Mouse (Mus musculus) lung, postnatal 0 days (tissue): Measurements from ENCODE around the gene Slc2a8. TPM values are rescaled to one million over a fixed set of nuclear protein-coding genes. Genes with fewer than 3 reads are reported as not detected.

Source experiments
- ATAC-seq: fragments of 200-750 bp; cut with Nextera tagmentation; 2 replicates; pipeline ENCODE4 v1.8.0; 2017; ENCODE audit warnings: moderate library complexity
- DNase-seq: peaks from one replicate; pipeline ENCODE4 v3.0.0-alpha.2; 2016; ENCODE audit warnings: low spot score
- H3K27ac ChIP-seq: fragments of 300-500 bp; sonication (generic); 2 replicates; pipeline ENCODE4 v1.5.1; 2014; ENCODE audit warnings: antibody characterized with exemption, mild to moderate bottlenecking, low read length, mixed read lengths
- H3K27me3 ChIP-seq: fragments of 300-500 bp; sonication (generic); replicated peaks from 2 replicates; pipeline ENCODE4 v1.6.1; 2014; ENCODE audit warnings: low read length, mixed read lengths; ENCODE audit not compliant: insufficient read depth
- H3K36me3 ChIP-seq: fragments of 300-500 bp; sonication (generic); 2 replicates; pipeline ENCODE4 v1.6.1; 2014; ENCODE audit warnings: low read length, mixed read lengths; ENCODE audit not compliant: insufficient read depth
- H3K4me1 ChIP-seq: fragments of 300-500 bp; sonication (generic); 2 replicates; pipeline ENCODE4 v1.6.1; 2014; ENCODE audit warnings: antibody characterized with exemption, low read depth, low read length, mixed read lengths; ENCODE audit not compliant: insufficient read depth
- H3K4me2 ChIP-seq: fragments of 300-500 bp; sonication (generic); replicated peaks from 2 replicates; pipeline ENCODE4 v1.6.1; 2014; ENCODE audit warnings: low read depth, mild to moderate bottlenecking, low read length, moderate library complexity, mixed read lengths
- H3K4me3 ChIP-seq: fragments of 300-500 bp; sonication (generic); 2 replicates; pipeline ENCODE4 v1.5.1; 2014; ENCODE audit warnings: low read depth, low read length
- H3K9ac ChIP-seq: fragments of 300-500 bp; sonication (generic); replicated peaks from 2 replicates; pipeline ENCODE4 v1.6.1; 2014; ENCODE audit warnings: low read depth, mild to moderate bottlenecking
- H3K9me3 ChIP-seq: fragments of 300-500 bp; sonication (generic); 2 replicates; pipeline ENCODE4 v1.6.1; 2016; ENCODE audit warnings: low read length, mixed read lengths
- CTCF ChIP-seq: IDR thresholded peaks from 2 replicates; pipeline ENCODE4 v1.5.1; 2016; ENCODE audit warnings: antibody characterized with exemption, mild to moderate bottlenecking
- EP300 ChIP-seq: IDR thresholded peaks from 2 replicates; pipeline ENCODE4 v1.6.1; 2016; ENCODE audit warnings: antibody characterized with exemption, mild to moderate bottlenecking, control low read depth
- WGBS: fragments of 180-500 bp; shearing (Covaris S2); extraction: QIAGEN DNeasy Blood & Tissue Kit; methylation state at CpG from one replicate; pipeline ENCODE4 v1.1.7; 2014; 5-methylcytosine and 5-hydroxymethylcytosine counted together
- polyA plus RNA-seq: library from polyadenylated mRNA; unstranded; fragments of >200 nt; fragmentation: Nextera tagmentation; extraction: Ambion mirVana; gene quantifications from 2 replicates; pipeline ENCODE4 v1.2.1, GENCODE M21; 2015

The Slc2a8 gene
- polyA plus RNA-seq, 1 experiment from 2014 or later: 19.5 TPM

DNA sequence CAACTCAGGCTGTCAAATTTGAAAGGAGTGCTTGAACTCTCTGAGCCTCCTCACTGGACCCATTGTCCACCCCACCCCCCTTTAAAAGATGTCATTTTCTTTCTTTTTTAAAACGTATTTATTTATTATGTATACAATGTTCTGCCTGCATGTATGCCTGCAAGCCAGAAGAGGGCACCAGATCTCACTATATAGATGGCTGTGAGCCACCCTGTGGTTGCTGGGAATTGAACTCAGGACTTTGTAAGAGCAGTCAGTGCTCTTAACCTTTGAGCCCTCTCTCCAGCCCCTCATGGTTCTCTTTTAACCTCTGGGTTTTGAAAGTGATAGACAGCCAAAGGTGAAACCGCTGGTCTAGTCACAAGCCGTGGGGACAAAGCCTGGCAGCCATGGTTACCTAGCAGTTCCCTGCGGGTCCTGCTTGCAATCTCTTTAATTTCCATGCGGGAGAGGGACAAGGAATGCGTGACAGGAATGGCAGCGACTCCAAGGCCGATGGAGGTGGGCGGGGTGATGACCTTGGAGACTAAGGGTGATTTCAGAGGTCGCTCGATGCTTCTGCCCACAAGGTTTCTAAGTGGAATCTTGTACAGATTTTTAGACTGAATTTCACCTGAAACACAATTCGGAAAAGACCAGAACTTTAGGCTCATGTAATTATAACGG lies 8.4 kb upstream of the Slc2a8 start:
- no peaks in the 10 kb centered on the region for H3K4me1 ChIP-seq
- no peak overlapping the region for H3K4me3 ChIP-seq
- no peak overlapping the region for H3K27ac ChIP-seq
- H3K4me2 ChIP-seq: no peak overlapping the region
- WGBS: 62% methylated on average over 13 of the region's 13 CpGs
- H3K36me3 ChIP-seq: no peaks in the 10 kb centered on the region
- no peaks in the 10 kb centered on the region for H3K27me3 ChIP-seq
- no peaks in the 10 kb centered on the region for H3K9me3 ChIP-seq
- H3K9ac ChIP-seq: no peak overlapping the region
- ATAC-seq (no peak), DNase-seq (no peak)
- TF ChIP-seq CTCF (peak; percentile 72), EP300 (no peak)

GRCm38 (mm10) chr2:32989376-32989775 lies 7.5 kb upstream of the Slc2a8 start:
- 61% methylated on average over 3 of the region's 3 CpGs for WGBS
- Histone ChIP-seq H3K9me3 (no peaks in the 10 kb centered on the region), H3K4me1 (no peaks in the 10 kb centered on the region), H3K27me3 (no peaks in the 10 kb centered on the region), H3K36me3 (no peaks in the 10 kb centered on the region), H3K9ac (no peak overlapping the region), H3K4me3 (no peak overlapping the region), H3K27ac (no peak overlapping the region), H3K4me2 (no peak overlapping the region)
- DNase-seq (no peak), ATAC-seq (no peak)
- no peak for TF ChIP-seq CTCF
- TF ChIP-seq EP300: no peak

DNA sequence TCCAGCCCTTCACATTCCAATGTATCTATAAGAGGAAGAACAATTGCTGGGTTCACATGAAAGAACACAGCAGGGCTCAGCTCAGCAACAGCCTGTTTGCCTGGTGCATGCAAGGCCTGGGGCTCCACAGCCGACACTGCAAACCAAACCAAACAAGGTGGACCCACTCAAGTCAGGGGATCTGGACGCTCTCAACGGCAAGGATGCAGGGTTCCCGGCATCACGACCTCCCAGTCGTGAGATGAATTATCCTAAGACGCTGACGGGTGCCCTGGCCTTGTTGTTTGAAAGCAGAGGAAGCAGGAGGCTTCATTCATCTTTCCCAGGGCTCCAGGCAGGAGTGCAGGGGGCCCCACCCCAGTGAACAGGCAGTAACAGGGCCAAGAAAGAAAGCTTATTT lies 4.0 kb upstream of the Slc2a8 start:
- Histone ChIP-seq H3K4me3 (no peak overlapping the region), H3K9ac (no peak overlapping the region), H3K36me3 (no peaks in the 10 kb centered on the region), H3K4me1 (peaks cover 6% of the 10 kb centered on the region; the same call in 1 of the 2 replicates), H3K9me3 (no peaks in the 10 kb centered on the region), H3K27me3 (no peaks in the 10 kb centered on the region), H3K4me2 (no peak overlapping the region), H3K27ac (no peak overlapping the region)
- ATAC-seq: no peak
- WGBS: 31% methylated on average over 8 of the region's 8 CpGs
- TF ChIP-seq CTCF (no peak), EP300 (no peak)
- DNase-seq: no peak

- WGBS: 45% methylated on average over 6 of the region's 6 CpGs
- H3K4me2 ChIP-seq: no peak overlapping the region
- no peak overlapping the region for H3K27ac ChIP-seq
- H3K4me3 ChIP-seq: no peak overlapping the region
- ATAC-seq: no peak
- no peaks in the 10 kb centered on the region for H3K36me3 ChIP-seq
- peaks cover 8% of the 10 kb centered on the region; the same call in 1 of the 2 replicates for H3K4me1 ChIP-seq
- DNase-seq: no peak
- no peaks in the 10 kb centered on the region for H3K27me3 ChIP-seq
- TF ChIP-seq CTCF (no peak), EP300 (no peak)
- no peak overlapping the region for H3K9ac ChIP-seq
- H3K9me3 ChIP-seq: no peaks in the 10 kb centered on the region
Measured at GRCm38 (mm10) chr2:32983617-32984016, 1.7 kb upstream of the Slc2a8 start.

GRCm38 (mm10) chr2:32982700-32983099 lies 817 bp upstream of the Slc2a8 start:
- H3K36me3 ChIP-seq: no peaks in the 10 kb centered on the region
- peak overlapping the region; percentile 71; the same call in 1 of the 2 replicates for H3K4me3 ChIP-seq
- ATAC-seq (no peak), DNase-seq (peak; percentile 38)
- peaks cover 8% of the 10 kb centered on the region; the same call in 1 of the 2 replicates for H3K4me1 ChIP-seq
- H3K27me3 ChIP-seq: no peaks in the 10 kb centered on the region
- no peak overlapping the region for H3K9ac ChIP-seq
- no peaks in the 10 kb centered on the region for H3K9me3 ChIP-seq
- no peak overlapping the region for H3K27ac ChIP-seq
- WGBS: 2% methylated on average over 4 of the region's 4 CpGs
- peak overlapping the region; percentile 100 for H3K4me2 ChIP-seq
- TF ChIP-seq EP300 (no peak), CTCF (peak; percentile 23)

DNA sequence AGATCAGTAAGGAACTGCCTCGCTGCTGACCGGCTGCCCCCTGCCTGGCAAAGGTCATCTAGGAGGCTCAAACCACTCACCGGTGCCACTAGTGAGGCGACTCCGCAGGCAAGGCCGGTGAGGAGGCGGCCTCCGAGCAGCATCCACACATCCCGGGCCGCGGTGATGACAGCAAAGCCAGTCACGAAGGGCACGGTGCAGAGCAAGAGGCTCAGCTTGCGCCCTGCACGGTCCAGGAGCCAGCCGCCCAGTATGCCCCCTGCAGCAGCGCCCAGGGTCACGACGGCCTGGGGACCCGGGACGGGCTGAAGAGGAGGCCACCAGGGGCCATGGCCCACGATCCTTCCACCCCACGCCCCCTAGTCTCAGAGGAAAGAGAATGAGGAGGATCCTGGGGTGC lies 602 bp downstream of the Slc2a8 start:
- Histone ChIP-seq H3K4me3 (peak overlapping the region; percentile 71), H3K27me3 (no peaks in the 10 kb centered on the region), H3K27ac (no peak overlapping the region), H3K4me1 (peaks cover 8% of the 10 kb centered on the region; the same call in 1 of the 2 replicates), H3K4me2 (peak overlapping the region; percentile 100), H3K9me3 (no peaks in the 10 kb centered on the region), H3K36me3 (no peaks in the 10 kb centered on the region), H3K9ac (peak overlapping the region; percentile 58)
- WGBS: under 1% methylated on average over 20 of the region's 23 CpGs
- peak; percentile 23 for ATAC-seq
- DNase-seq: no peak
- no peak for TF ChIP-seq EP300
